Mouse (Mus musculus) MEL (cell line): ENCODE results near the gene Cox7a1.

Experiments used
- CHD1 ChIP-seq: IDR thresholded peaks from 2 replicates; pipeline ENCODE4 v1.6.1; 2012; ENCODE audit warnings: low read depth, mild to moderate bottlenecking, inconsistent platforms, low read length, improper control_type of control experiment
- CTCF ChIP-seq, 3 experiments: IDR thresholded peaks in 2 of 3; conservative IDR thresholded peaks in 1 of 3; 2 replicates each; pipeline ENCODE4 v1.5.1; 2011 to 2012; ENCODE audit warnings: low read length in 3 of 3, low read depth in 2 of 3, mild to moderate bottlenecking in 2 of 3, improper control_type of control experiment in 1 of 3, inconsistent platforms in 1 of 3, mixed read lengths in 1 of 3, moderate library complexity in 1 of 3; ENCODE audit not compliant: control insufficient read depth in 1 of 3, insufficient read depth in 1 of 3, poor library complexity in 1 of 3, severe bottlenecking in 1 of 3
- E2F4 ChIP-seq: IDR thresholded peaks from 2 replicates; pipeline ENCODE4 v1.6.1; 2011; ENCODE audit warnings: low read depth, low read length, improper control_type of control experiment, borderline replicate concordance
- EP300 ChIP-seq, 2 experiments: IDR thresholded peaks; 2 replicates each; pipeline ENCODE4 v1.6.1; 2011; ENCODE audit warnings: improper control_type of control experiment in 2 of 2, low read length in 2 of 2, low read depth in 1 of 2, mild to moderate bottlenecking in 1 of 2
- ETS1 ChIP-seq: IDR thresholded peaks from 2 replicates; pipeline ENCODE4 v1.6.1; 2012; ENCODE audit warnings: low read depth, mild to moderate bottlenecking, inconsistent platforms, low read length, improper control_type of control experiment, moderate library complexity
- HCFC1 ChIP-seq: IDR thresholded peaks from 2 replicates; pipeline ENCODE4 v1.6.1; 2012; ENCODE audit warnings: low read depth, mild to moderate bottlenecking, inconsistent platforms, low read length, improper control_type of control experiment, moderate library complexity
- POLR2A ChIP-seq, 2 experiments: IDR thresholded peaks; 2 replicates each; pipeline ENCODE4 v1.6.1; 2011 to 2012; ENCODE audit warnings: low read length in 2 of 2, mild to moderate bottlenecking in 2 of 2, control low read depth in 1 of 2, improper control_type of control experiment in 1 of 2, low read depth in 1 of 2, moderate library complexity in 1 of 2; ENCODE audit not compliant: control insufficient read depth in 1 of 2, insufficient read depth in 1 of 2, poor library complexity in 1 of 2
- TBP ChIP-seq: IDR thresholded peaks from 2 replicates; pipeline ENCODE4 v1.8.0; 2011; ENCODE audit warnings: low read depth, low read length, improper control_type of control experiment
- USF1 ChIP-seq: IDR thresholded peaks from 2 replicates; pipeline ENCODE4 v1.6.1; 2014; ENCODE audit warnings: low read depth, mild to moderate bottlenecking, inconsistent platforms, low read length, improper control_type of control experiment, moderate library complexity

GRCm38 (mm10) chr7:30147011-30147410, 36.9 kb upstream of the Cox7a1 start:
- TF ChIP-seq POLR2A (IDR thresholded peaks at IDR 0.05; ENCODE audit: control insufficient read depth in 1 of 2, insufficient read depth in 1 of 2, low read depth in 1 of 2, low read length in 2 of 2, poor library complexity in 1 of 2) (no peak), E2F4 (no peak), TBP (no peak), USF1 (no peak), CTCF (IDR thresholded peaks at IDR 0.05 in 2 of 3, conservative IDR thresholded peaks at IDR 0.05 in 1 of 3; ENCODE audit: control insufficient read depth in 1 of 3, insufficient read depth in 1 of 3, low read depth in 2 of 3, low read length in 3 of 3, poor library complexity in 1 of 3, severe bottlenecking in 1 of 3) (no peak), CHD1 (no peak), EP300 (IDR thresholded peaks at IDR 0.05; ENCODE audit: low read depth in 1 of 2, low read length in 2 of 2) (no peak), HCFC1 (no peak), ETS1 (no peak)
